Mouse (Mus musculus) right cerebral cortex, adult 18-20 months (tissue): Measurements from ENCODE around the gene Olfr750.
A peak's percentile ranks its signal among the peaks of the same experiment; 100 is the strongest.

Experiments used
- DNase-seq: peaks from one replicate; pipeline ENCODE4 v3.0.0; 2022; ENCODE audit warnings: mixed read lengths

Gene Olfr750

DNA sequence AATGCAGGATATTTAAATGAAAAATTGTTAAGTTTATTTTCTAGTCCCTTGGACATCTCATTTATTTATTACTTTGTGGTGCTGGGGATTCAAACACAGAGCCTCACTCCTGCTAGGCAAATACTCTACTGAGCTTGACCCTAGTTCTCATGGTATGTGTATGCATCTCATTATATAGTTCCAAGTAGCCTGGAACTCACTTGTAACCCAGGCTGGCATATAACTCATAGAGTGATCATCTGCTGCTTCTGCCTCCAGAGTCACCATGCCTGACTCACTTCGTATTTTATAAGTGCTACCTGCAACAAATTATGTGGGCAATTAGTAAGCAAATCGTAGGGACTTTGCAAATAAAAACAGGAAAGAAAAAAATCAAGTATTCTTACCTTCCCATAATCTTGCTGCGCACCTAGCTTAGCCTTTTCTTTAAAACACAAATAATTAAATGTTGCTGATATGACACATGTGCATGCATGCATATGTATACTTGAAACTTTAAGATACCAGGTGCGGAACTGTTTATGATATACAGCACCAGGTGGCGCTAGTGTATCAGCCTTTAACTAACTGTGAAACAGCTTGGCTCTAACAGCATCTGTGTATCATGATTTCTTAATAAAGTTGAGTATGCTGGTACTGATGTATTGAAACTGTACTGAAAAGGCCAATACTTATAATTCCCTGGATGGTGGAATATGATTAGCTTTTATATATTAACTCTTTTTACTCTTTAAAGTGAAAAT lies 47.7 kb downstream of the Olfr750 start:
- peak; percentile 66 for DNase-seq

DNA sequence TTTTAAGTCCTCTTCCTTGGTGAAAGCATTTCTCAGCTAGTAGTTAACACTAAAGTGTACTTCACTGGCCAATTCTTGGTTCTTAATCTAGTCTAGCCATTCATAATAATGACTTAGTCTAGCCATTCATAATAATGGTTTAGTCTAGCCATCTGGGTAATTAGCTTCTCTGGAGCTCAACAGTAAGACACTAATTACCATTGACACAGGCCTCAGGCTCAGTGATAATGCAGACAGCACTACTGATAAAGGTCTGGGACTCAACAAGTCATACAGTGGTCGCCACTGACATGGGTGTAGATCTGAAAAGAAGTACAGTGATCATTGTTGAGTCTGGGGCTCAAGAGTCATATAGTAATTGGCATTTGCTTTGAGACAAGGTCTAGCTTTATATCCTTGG lies 49.4 kb downstream of the Olfr750 start:
- no peak for DNase-seq

DNA sequence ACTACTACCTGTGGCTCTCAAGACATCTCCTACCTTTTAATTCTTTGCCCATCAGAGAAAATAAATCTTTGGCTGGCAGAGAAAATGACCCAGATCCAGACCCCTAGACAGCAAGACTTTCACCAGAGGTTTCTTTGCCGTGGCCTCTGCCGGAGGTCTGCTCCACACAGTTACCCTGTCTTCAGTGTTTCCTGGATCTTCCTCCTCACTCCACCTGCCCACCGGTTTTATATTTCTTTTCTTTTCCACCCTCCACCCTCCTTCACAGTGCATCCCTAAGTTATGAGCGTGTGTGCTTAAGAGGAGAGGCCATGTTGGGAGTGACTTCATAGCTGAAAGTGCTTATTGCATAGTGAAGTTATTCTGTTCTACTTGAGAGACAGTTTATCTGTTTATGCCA lies 50.8 kb downstream of the Olfr750 start:
- DNase-seq: no peak

DNA sequence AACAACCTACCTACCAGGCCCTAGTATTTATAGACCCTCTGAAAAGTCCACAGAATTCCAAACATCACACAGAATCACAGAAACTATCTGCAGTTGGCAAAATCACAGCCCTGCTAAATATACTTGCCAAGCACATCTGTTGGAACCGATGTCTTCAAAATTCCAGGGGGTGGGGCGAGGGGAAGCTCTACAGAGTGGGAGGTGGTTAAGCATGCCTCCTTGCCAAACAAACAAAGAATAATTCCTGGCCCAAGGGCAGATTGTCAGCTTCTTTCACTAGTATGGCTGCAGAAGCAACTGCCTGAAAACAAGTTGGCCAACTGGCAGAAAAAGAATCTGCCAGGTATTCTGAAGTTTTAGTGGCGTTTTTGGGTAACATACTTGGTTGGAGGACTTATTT lies 57.0 kb downstream of the Olfr750 start:
- no peak for DNase-seq
